Mouse (Mus musculus) kidney, adult 2 months (tissue): ENCODE measurements around the gene Gm20532.

ENCODE experiments used
- CTCF ChIP-seq: fragments of 200-500 bp; conservative IDR thresholded peaks from 2 replicates; pipeline ENCODE4 v1.5.1; 2011; ENCODE audit warnings: low read depth, mild to moderate bottlenecking, control low read depth, low read length, moderate library complexity, mixed read lengths; ENCODE audit not compliant: insufficient read depth, insufficient read length
- POLR2A ChIP-seq: fragments of 200-500 bp; IDR thresholded peaks from one replicate; pipeline ENCODE4 v1.6.1; 2011; ENCODE audit warnings: low read depth, low read length, control low read depth

- no peak for TF ChIP-seq CTCF
- TF ChIP-seq POLR2A, result no peak
Observed at GRCm38 (mm10) chr2:26610526-26610925, 24.1 kb downstream of the Gm20532 start.
